Comparison of ENCODE assay signal across 9 mouse cellular contexts in the genomic region with DNA sequence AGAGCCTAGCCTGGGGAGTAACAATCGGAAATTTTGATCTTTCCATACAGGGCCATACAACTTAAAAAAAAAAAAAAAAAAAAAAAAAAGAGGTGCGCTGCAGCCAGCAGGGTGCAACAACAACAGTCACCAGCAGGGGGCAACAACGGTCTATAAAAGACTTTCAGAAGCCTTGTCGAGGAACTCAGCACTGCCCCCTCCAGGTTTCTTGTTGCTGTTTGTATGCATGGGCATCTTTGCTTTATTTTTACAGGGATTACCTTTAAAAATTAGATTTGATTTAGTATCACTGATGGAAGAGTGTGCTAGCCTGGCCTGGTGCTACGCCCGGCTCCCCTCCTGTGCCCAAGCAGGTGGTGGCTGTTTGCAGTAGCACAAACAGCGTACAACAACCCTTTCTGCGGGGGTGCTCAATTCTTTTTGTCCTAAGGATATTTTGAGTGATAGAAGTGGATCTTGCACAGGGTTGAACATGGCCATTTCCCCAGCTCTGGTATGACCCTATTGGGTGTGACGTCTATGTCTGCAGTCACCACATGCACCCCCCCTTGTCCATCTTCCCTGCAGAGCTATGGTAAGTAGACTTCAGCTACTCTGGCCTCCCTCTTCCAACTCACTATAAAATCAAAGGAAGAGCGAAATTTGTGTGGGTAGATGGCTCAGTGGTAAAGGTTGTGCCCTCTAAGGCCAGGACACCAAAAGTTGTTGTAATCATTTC. TPM values are rescaled to one million over a fixed set of nuclear protein-coding genes. Genes with fewer than 3 reads are reported as not detected.
DNase-seq lines count a peak whose midpoint lies in the region; ATAC-seq and TF ChIP-seq lines count a peak whose summit lies in the region.
"Had no signal": no experiment of that assay in that cellular context is flagged by ENCODE, and none has a peak within 500 bp of the region (broad histone marks: within the 10 kb centered on the region; RNA-seq: fewer than 3 reads in every experiment).

No protein-coding gene starts in this region.

- no peak overlapping the region for H3K4me2 ChIP-seq in CH12.LX (ENCODE audit: insufficient read depth, low read depth, poor library complexity, severe bottlenecking)
- H3K4me2 ChIP-seq in embryonic facial prominence, embryonic 11.5 days (ENCODE audit: low read depth, low read length) = no peak overlapping the region
- no peak overlapping the region for H3K4me2 ChIP-seq in lung, postnatal 0 days (replicated peaks; ENCODE audit: low read depth, low read length)

- no peak overlapping the region for H3K4me3 ChIP-seq in CH12.LX (replicated peaks in 1 of 3; ENCODE audit: low read depth in 2 of 3, low read length in 2 of 3, poor library complexity in 1 of 3)
- no peak overlapping the region for H3K4me3 ChIP-seq in embryonic facial prominence, embryonic 11.5 days (ENCODE audit: low read depth, low read length)
- no peak overlapping the region for H3K4me3 ChIP-seq in lung, postnatal 0 days (ENCODE audit: low read depth, low read length)

- 41% methylated on average over 10 of the region's 10 CpGs for WGBS in embryonic facial prominence, embryonic 11.5 days
- WGBS in large intestine, adult 2 months = 41% methylated on average over 10 of the region's 10 CpGs
- WGBS in lung, postnatal 0 days = 44% methylated on average over 9 of the region's 10 CpGs

- no peaks in the 10 kb centered on the region for H3K79me2 ChIP-seq in CH12.LX (replicated peaks; ENCODE audit: control insufficient read depth, extremely low read depth, insufficient read depth, poor library complexity, severe bottlenecking)

- ATAC-seq in embryonic facial prominence, embryonic 11.5 days (replicated peaks; ENCODE audit: insufficient number of reproducible peaks, low FRiP score, low TSS enrichment, low read depth) = no peak
- ATAC-seq in lung, postnatal 0 days = no peak

- H3K9me3 ChIP-seq in CH12.LX (replicated peaks; ENCODE audit: low read length) = no peaks in the 10 kb centered on the region
- no peaks in the 10 kb centered on the region for H3K9me3 ChIP-seq in embryonic facial prominence, embryonic 11.5 days (replicated peaks; ENCODE audit: control insufficient read depth, low read length)
- no peaks in the 10 kb centered on the region for H3K9me3 ChIP-seq in lung, postnatal 0 days (ENCODE audit: low read length)

- DNase-seq in CH12.LX (ENCODE audit: extremely low read depth) = peak; percentile 93
- peak; percentile 95 for DNase-seq in adrenal gland, postnatal 14 days
- DNase-seq in embryonic facial prominence, embryonic 11.5 days (ENCODE audit: low spot score) = peak; percentile 96
- DNase-seq in heart, adult 9 months (ENCODE audit: low spot score in 2 of 2) = peak; percentile 49 to 88
- DNase-seq in large intestine, adult 2 months (ENCODE audit: low read depth, low spot score) = peak; percentile 62
- DNase-seq in lung, postnatal 0 days (ENCODE audit: low spot score) = peak; percentile 89
- peak; percentile 100 for DNase-seq in retina, embryonic 14.5 days (ENCODE audit: low spot score)
- DNase-seq in thymus, postnatal 4 days = peak; percentile 99

- H3K27me3 ChIP-seq in CH12.LX (replicated peaks) = peaks cover 5% of the 10 kb centered on the region
- no peaks in the 10 kb centered on the region for H3K27me3 ChIP-seq in embryonic facial prominence, embryonic 11.5 days (ENCODE audit: control insufficient read depth, insufficient read depth, low read length)
- no peaks in the 10 kb centered on the region for H3K27me3 ChIP-seq in lung, postnatal 0 days (replicated peaks; ENCODE audit: insufficient read depth, low read length)

- H3K27ac ChIP-seq in CH12.LX (ENCODE audit: insufficient read depth, low read depth) = no peak overlapping the region
- no peak overlapping the region for H3K27ac ChIP-seq in embryonic facial prominence, embryonic 11.5 days (replicated peaks; ENCODE audit: low read depth, low read length)
- no peak overlapping the region for H3K27ac ChIP-seq in lung, postnatal 0 days (ENCODE audit: low read length)

- no peaks in the 10 kb centered on the region for H3K36me3 ChIP-seq in CH12.LX (replicated peaks in 1 of 2; ENCODE audit: control insufficient read depth in 1 of 2, insufficient read depth in 1 of 2, low read length in 1 of 2)
- no peaks in the 10 kb centered on the region for H3K36me3 ChIP-seq in embryonic facial prominence, embryonic 11.5 days (replicated peaks; ENCODE audit: control insufficient read depth, insufficient read depth, low read depth, low read length)
- no peaks in the 10 kb centered on the region for H3K36me3 ChIP-seq in lung, postnatal 0 days (ENCODE audit: insufficient read depth, low read length)

- TF ChIP-seq CTCF in CH12.LX (conservative IDR thresholded peaks at IDR 0.05 in 1 of 2, IDR thresholded peaks at IDR 0.05 in 1 of 2; ENCODE audit: low read depth in 2 of 2, low read length in 2 of 2) = peak; percentile 80 to 100
- peak; percentile 88 for TF ChIP-seq CTCF in lung, postnatal 0 days (IDR thresholded peaks at IDR 0.05)

- in situ Hi-C loops in CH12.LX (cut with MboI; ENCODE audit: low pct_ligation_motif_present, low pct_unique_long_range_greater_than_20kb, low sequenced_read_pairs) = no loop called here

- no peak for TF ChIP-seq EP300 in CH12.LX (IDR thresholded peaks at IDR 0.05; ENCODE audit: low read length)
- TF ChIP-seq EP300 in lung, postnatal 0 days (IDR thresholded peaks at IDR 0.05) = no peak

- H3K4me1 ChIP-seq in CH12.LX (ENCODE audit: control insufficient read depth in 1 of 2, insufficient read depth in 2 of 2) = peaks cover 27 to 33% of the 10 kb centered on the region in 2 experiments
- no peaks in the 10 kb centered on the region for H3K4me1 ChIP-seq in embryonic facial prominence, embryonic 11.5 days (ENCODE audit: control insufficient read depth, insufficient read depth, low read length)
- no peaks in the 10 kb centered on the region for H3K4me1 ChIP-seq in lung, postnatal 0 days (ENCODE audit: insufficient read depth, low read depth, low read length)

- peak; percentile 98 for TF ChIP-seq RAD21 in CH12.LX (IDR thresholded peaks at IDR 0.05; ENCODE audit: low read depth, low read length)

- no peak for TF ChIP-seq POLR2A in CH12.LX (IDR thresholded peaks at IDR 0.05; ENCODE audit: low read depth, low read length)

- H3K9ac ChIP-seq in CH12.LX (ENCODE audit: insufficient read depth, low read depth) = no peak overlapping the region
- H3K9ac ChIP-seq in embryonic facial prominence, embryonic 11.5 days (replicated peaks; ENCODE audit: low read length) = no peak overlapping the region
- H3K9ac ChIP-seq in lung, postnatal 0 days (replicated peaks; ENCODE audit: low read depth) = no peak overlapping the region

- dilution Hi-C loops in CH12.LX (cut with MboI; ENCODE audit: extremely low pct_ligation_motif_present, extremely low pct_unique_long_range_greater_than_20kb, low sequenced_read_pairs) = no loop called here

TF ChIP-seq in CH12.LX, 34 proteins besides CTCF, POLR2A, EP300 and RAD21:
- TF ChIP-seq POLR2AphosphoS2 (IDR thresholded peaks at IDR 0.05; ENCODE audit: low read depth, low read length) (no peak), MAZ (IDR thresholded peaks at IDR 0.05; ENCODE audit: low read depth, low read length) (peak; percentile 67; the same call in 1 of the 2 replicates), MEF2A (IDR thresholded peaks at IDR 0.05; ENCODE audit: borderline replicate concordance, low read depth, low read length) (peak; percentile 61), JUN (IDR thresholded peaks at IDR 0.05; ENCODE audit: insufficient read depth, low read depth, low read length) (no peak), TBP (conservative IDR thresholded peaks at IDR 0.05; ENCODE audit: low read depth, low read length) (no peak), E2F4 (IDR thresholded peaks at IDR 0.05; ENCODE audit: insufficient replicate concordance, low read depth, low read length) (no peak), TCF12 (IDR thresholded peaks at IDR 0.05; ENCODE audit: low read depth, low read length) (peak; percentile 34; the same call in 1 of the 2 replicates), USF2 (conservative IDR thresholded peaks at IDR 0.05; ENCODE audit: low read depth, low read length) (no peak), ZC3H11A (IDR thresholded peaks at IDR 0.05; ENCODE audit: low read depth, low read length) (peak; percentile 96), IRF4 (IDR thresholded peaks at IDR 0.05; ENCODE audit: low read depth, low read length) (peak; percentile 75), SIN3A (IDR thresholded peaks at IDR 0.05; ENCODE audit: low read length) (no peak), NELFE (IDR thresholded peaks at IDR 0.05; ENCODE audit: low read depth, low read length) (peak; percentile 75; the same call in 1 of the 2 replicates), MAX (IDR thresholded peaks at IDR 0.05; ENCODE audit: low read length) (no peak), CHD2 (IDR thresholded peaks at IDR 0.05; ENCODE audit: low read length) (no peak), MXI1 (IDR thresholded peaks at IDR 0.05; ENCODE audit: low read depth, low read length) (no peak), MYC (IDR thresholded peaks at IDR 0.05; ENCODE audit: low read depth, low read length) (peak; percentile 56; the same call in 1 of the 2 replicates), BHLHE40 (IDR thresholded peaks at IDR 0.05; ENCODE audit: low read depth, low read length) (no peak), SMC3 (IDR thresholded peaks at IDR 0.05; ENCODE audit: low read depth, low read length) (peak; percentile 98), ZNF384 (IDR thresholded peaks at IDR 0.05; ENCODE audit: low read depth, low read length) (peak; percentile 99), JUND (conservative IDR thresholded peaks at IDR 0.05; ENCODE audit: low read depth, low read length) (0 out of 2 replicates have a peak, but pooled peaks have one; percentile 15), KAT2A (IDR thresholded peaks at IDR 0.05; ENCODE audit: insufficient replicate concordance, low read length) (no peak)

RNA-seq across cellular contexts. Expression of gene Cfap46, which starts 35.4 kb away (rescaled TPM):
- total RNA-seq in CH12.LX (2012; rRNA removed) (0.04 and 0.13 TPM in 2 replicates), CH12.LX (2014; rRNA removed) (0.11 TPM in 1 of 2 replicates, not detected in the other)
- polyA plus RNA-seq in CH12.LX (2012; ENCODE audit: insufficient read length, low read depth) = 0.11 and 0.29 TPM in 2 replicates
- total RNA-seq in adrenal gland, postnatal 14 days (2021) = 0.48 and 0.56 TPM in 2 replicates
- 0.07 and 0.52 TPM in 2 replicates for polyA plus RNA-seq in embryonic facial prominence, embryonic 11.5 days (2014; fragmentation: Nextera tagmentation; extraction: Ambion mirVana)
- polyA plus RNA-seq in large intestine, adult 2 months (2012; rRNA removed) = 0.05 TPM in 1 of 2 replicates, not detected in the other
- polyA plus RNA-seq in lung, postnatal 0 days (2015; fragmentation: Nextera tagmentation; extraction: Ambion mirVana) = 1.7 and 2.7 TPM in 2 replicates
- polyA plus RNA-seq: liver, embryonic 16.5 days had no signal
